Mouse (Mus musculus): ENCODE measurements around the gene Plcl2. TPM values are rescaled to one million over a fixed set of nuclear protein-coding genes. Genes with fewer than 3 reads are reported as not detected.

Plcl2 gene
- polyA plus RNA-seq, 1 experiment = 4.3 TPM

- DNase-seq = no peak
- Histone ChIP-seq H3K4me3 (ENCODE audit: insufficient read depth, low read depth, low read length) (no peak overlapping the region), H3K27ac (ENCODE audit: insufficient read depth, low read depth, low read length) (no peak overlapping the region), H3K4me1 (ENCODE audit: control insufficient read depth, insufficient read depth, low read length) (no peaks in the 10 kb centered on the region), H3K27me3 (replicated peaks; ENCODE audit: control insufficient read depth, insufficient read depth, low read length) (no peaks in the 10 kb centered on the region), H3K36me3 (ENCODE audit: control insufficient read depth, insufficient read depth, low read length) (no peaks in the 10 kb centered on the region)
- 96% methylated on average over 6 of the region's 6 CpGs for WGBS
- TF ChIP-seq CTCF (conservative IDR thresholded peaks at IDR 0.05; ENCODE audit: insufficient read depth, insufficient read length, low read depth, low read length) (no peak), POLR2A (IDR thresholded peaks at IDR 0.05; ENCODE audit: low read depth, low read length) (no peak)
Measured at GRCm38 (mm10) chr17:50648757-50649419, 139.7 kb downstream of the Plcl2 start.

GRCm38 (mm10) chr17:50650535-50651223 lies 141.5 kb downstream of the Plcl2 start:
- no peak for DNase-seq
- no peaks in the 10 kb centered on the region for H3K27me3 ChIP-seq (replicated peaks; ENCODE audit: control insufficient read depth, insufficient read depth, low read length)
- no peak overlapping the region for H3K4me3 ChIP-seq (ENCODE audit: insufficient read depth, low read depth, low read length)
- no peak overlapping the region for H3K27ac ChIP-seq (ENCODE audit: insufficient read depth, low read depth, low read length)
- whole genome bisulfite sequencing = 94% methylated on average over 14 of the region's 14 CpGs
- H3K36me3 ChIP-seq (ENCODE audit: control insufficient read depth, insufficient read depth, low read length) = no peaks in the 10 kb centered on the region
- TF ChIP-seq CTCF (conservative IDR thresholded peaks at IDR 0.05; ENCODE audit: insufficient read depth, insufficient read length, low read depth, low read length) = no peak
- TF ChIP-seq POLR2A (IDR thresholded peaks at IDR 0.05; ENCODE audit: low read depth, low read length) = no peak
- H3K4me1 ChIP-seq (ENCODE audit: control insufficient read depth, insufficient read depth, low read length) = no peaks in the 10 kb centered on the region

- Histone ChIP-seq H3K36me3 (ENCODE audit: control insufficient read depth, insufficient read depth, low read length) (no peaks in the 10 kb centered on the region), H3K4me3 (ENCODE audit: insufficient read depth, low read depth, low read length) (no peak overlapping the region), H3K4me1 (ENCODE audit: control insufficient read depth, insufficient read depth, low read length) (no peaks in the 10 kb centered on the region), H3K27me3 (replicated peaks; ENCODE audit: control insufficient read depth, insufficient read depth, low read length) (no peaks in the 10 kb centered on the region), H3K27ac (ENCODE audit: insufficient read depth, low read depth, low read length) (no peak overlapping the region)
- WGBS = 76% methylated on average over 5 of the region's 5 CpGs
- no peak for DNase-seq
- no peak for TF ChIP-seq POLR2A (IDR thresholded peaks at IDR 0.05; ENCODE audit: low read depth, low read length)
- no peak for TF ChIP-seq CTCF (conservative IDR thresholded peaks at IDR 0.05; ENCODE audit: insufficient read depth, insufficient read length, low read depth, low read length)
Measured at GRCm38 (mm10) chr17:50654741-50655415, 145.7 kb downstream of the Plcl2 start.

- no peaks in the 10 kb centered on the region for H3K36me3 ChIP-seq (ENCODE audit: control insufficient read depth, insufficient read depth, low read length)
- WGBS = 72% methylated on average over 4 of the region's 4 CpGs
- no peaks in the 10 kb centered on the region for H3K4me1 ChIP-seq (ENCODE audit: control insufficient read depth, insufficient read depth, low read length)
- no peaks in the 10 kb centered on the region for H3K27me3 ChIP-seq (replicated peaks; ENCODE audit: control insufficient read depth, insufficient read depth, low read length)
- no peak for DNase-seq
- no peak overlapping the region for H3K4me3 ChIP-seq (ENCODE audit: insufficient read depth, low read depth, low read length)
- no peak for TF ChIP-seq POLR2A (IDR thresholded peaks at IDR 0.05; ENCODE audit: low read depth, low read length)
- no peak for TF ChIP-seq CTCF (conservative IDR thresholded peaks at IDR 0.05; ENCODE audit: insufficient read depth, insufficient read length, low read depth, low read length)
- H3K27ac ChIP-seq (ENCODE audit: insufficient read depth, low read depth, low read length) = no peak overlapping the region
Measured at GRCm38 (mm10) chr17:50655416-50655776, 146.2 kb downstream of the Plcl2 start.

GRCm38 (mm10) chr17:50657321-50657720 lies 148.1 kb downstream of the Plcl2 start:
- Histone ChIP-seq H3K36me3 (ENCODE audit: control insufficient read depth, insufficient read depth, low read length) (no peaks in the 10 kb centered on the region), H3K4me3 (ENCODE audit: insufficient read depth, low read depth, low read length) (no peak overlapping the region), H3K4me1 (ENCODE audit: control insufficient read depth, insufficient read depth, low read length) (no peaks in the 10 kb centered on the region), H3K27me3 (replicated peaks; ENCODE audit: control insufficient read depth, insufficient read depth, low read length) (no peaks in the 10 kb centered on the region), H3K27ac (ENCODE audit: insufficient read depth, low read depth, low read length) (no peak overlapping the region)
- no peak for TF ChIP-seq POLR2A (IDR thresholded peaks at IDR 0.05; ENCODE audit: low read depth, low read length)
- TF ChIP-seq CTCF (conservative IDR thresholded peaks at IDR 0.05; ENCODE audit: insufficient read depth, insufficient read length, low read depth, low read length) = no peak
- no peak for DNase-seq

GRCm38 (mm10) chr17:50658901-50659300 lies 149.7 kb downstream of the Plcl2 start:
- H3K36me3 ChIP-seq (ENCODE audit: control insufficient read depth, insufficient read depth, low read length) = no peaks in the 10 kb centered on the region
- TF ChIP-seq POLR2A (IDR thresholded peaks at IDR 0.05; ENCODE audit: low read depth, low read length) = no peak
- no peak overlapping the region for H3K27ac ChIP-seq (ENCODE audit: insufficient read depth, low read depth, low read length)
- H3K4me3 ChIP-seq (ENCODE audit: insufficient read depth, low read depth, low read length) = no peak overlapping the region
- no peaks in the 10 kb centered on the region for H3K4me1 ChIP-seq (ENCODE audit: control insufficient read depth, insufficient read depth, low read length)
- DNase-seq = no peak
- H3K27me3 ChIP-seq (replicated peaks; ENCODE audit: control insufficient read depth, insufficient read depth, low read length) = no peaks in the 10 kb centered on the region
- 94% methylated on average over 8 of the region's 8 CpGs for WGBS

GRCm38 (mm10) chr17:50667596-50667995 lies 158.4 kb downstream of the Plcl2 start:
- Histone ChIP-seq H3K4me1 (ENCODE audit: control insufficient read depth, insufficient read depth, low read length) (no peaks in the 10 kb centered on the region), H3K4me3 (ENCODE audit: insufficient read depth, low read depth, low read length) (no peak overlapping the region), H3K36me3 (ENCODE audit: control insufficient read depth, insufficient read depth, low read length) (no peaks in the 10 kb centered on the region), H3K27ac (ENCODE audit: insufficient read depth, low read depth, low read length) (no peak overlapping the region), H3K27me3 (replicated peaks; ENCODE audit: control insufficient read depth, insufficient read depth, low read length) (no peaks in the 10 kb centered on the region)
- WGBS = 92% methylated on average over 9 of the region's 9 CpGs
- no peak for DNase-seq
- TF ChIP-seq POLR2A (IDR thresholded peaks at IDR 0.05; ENCODE audit: low read depth, low read length) (no peak), CTCF (conservative IDR thresholded peaks at IDR 0.05; ENCODE audit: insufficient read depth, insufficient read length, low read depth, low read length) (no peak)

Data from kidney, adult 2 months (tissue).